Mouse (Mus musculus) stomach, postnatal 0 days (tissue): ENCODE results near the gene Rhobtb1. TPM values are rescaled to one million over a fixed set of nuclear protein-coding genes. Genes with fewer than 3 reads are reported as not detected.

ENCODE experiments used
- ATAC-seq: fragments of 200-750 bp; cut with Nextera tagmentation; 2 replicates; pipeline ENCODE4 v1.8.0; 2017; ENCODE audit not compliant: low FRiP score, low TSS enrichment
- DNase-seq: peaks from one replicate; pipeline ENCODE4 v3.0.0-alpha.2; 2016; ENCODE audit warnings: low spot score
- H3K27ac ChIP-seq: fragments of 300-500 bp; sonication (generic); replicated peaks from 2 replicates; pipeline ENCODE4 v1.5.1; 2014; ENCODE audit warnings: mild to moderate bottlenecking, control low read depth
- H3K27me3 ChIP-seq: fragments of 300-500 bp; sonication (generic); 2 replicates; pipeline ENCODE4 v1.6.1; 2014; ENCODE audit warnings: low read length; ENCODE audit not compliant: control insufficient read depth, insufficient read depth
- H3K36me3 ChIP-seq: fragments of 300-500 bp; sonication (generic); 2 replicates; pipeline ENCODE4 v1.6.1; 2014; ENCODE audit warnings: low read length, mixed read lengths; ENCODE audit not compliant: control insufficient read depth, insufficient read depth
- H3K4me1 ChIP-seq: fragments of 300-500 bp; sonication (generic); replicated peaks from 2 replicates; pipeline ENCODE4 v1.6.1; 2014; ENCODE audit warnings: antibody characterized with exemption; ENCODE audit not compliant: control insufficient read depth, insufficient read depth
- H3K4me2 ChIP-seq: fragments of 300-500 bp; sonication (generic); replicated peaks from 2 replicates; pipeline ENCODE4 v1.6.1; 2014; ENCODE audit warnings: low read depth, mild to moderate bottlenecking, control low read depth, moderate library complexity
- H3K4me3 ChIP-seq: fragments of 300-500 bp; sonication (generic); 2 replicates; pipeline ENCODE4 v1.5.1; 2014; ENCODE audit warnings: low read depth, low read length, control low read depth
- H3K9ac ChIP-seq: fragments of 300-500 bp; sonication (generic); 2 replicates; pipeline ENCODE4 v1.6.1; 2014; ENCODE audit warnings: mild to moderate bottlenecking, low read length, control low read depth, mixed read lengths
- H3K9me3 ChIP-seq: fragments of 300-500 bp; sonication (generic); 2 replicates; pipeline ENCODE4 v1.6.1; 2016; ENCODE audit warnings: low read length; ENCODE audit not compliant: control insufficient read depth
- CTCF ChIP-seq: IDR thresholded peaks from 2 replicates; pipeline ENCODE4 v1.5.1; 2016; ENCODE audit warnings: antibody characterized with exemption, low read depth, mild to moderate bottlenecking, moderate library complexity
- EP300 ChIP-seq: optimal IDR thresholded peaks from 2 replicates; pipeline ENCODE3; 2016; ENCODE audit warnings: antibody characterized with exemption
- WGBS: fragments of 180-500 bp; shearing (Covaris S2); extraction: QIAGEN DNeasy Blood & Tissue Kit; methylation state at CpG from one replicate; pipeline ENCODE4 v1.1.7; 2014; 5-methylcytosine and 5-hydroxymethylcytosine counted together
- polyA plus RNA-seq: library from polyadenylated mRNA; unstranded; fragments of >200 nt; fragmentation: Nextera tagmentation; extraction: Ambion mirVana; gene quantifications from 2 replicates; pipeline ENCODE4 v1.2.1, GENCODE M21; 2015

The Rhobtb1 gene
- polyA plus RNA-seq, 1 experiment from 2014 or later = 34.4 TPM

DNA sequence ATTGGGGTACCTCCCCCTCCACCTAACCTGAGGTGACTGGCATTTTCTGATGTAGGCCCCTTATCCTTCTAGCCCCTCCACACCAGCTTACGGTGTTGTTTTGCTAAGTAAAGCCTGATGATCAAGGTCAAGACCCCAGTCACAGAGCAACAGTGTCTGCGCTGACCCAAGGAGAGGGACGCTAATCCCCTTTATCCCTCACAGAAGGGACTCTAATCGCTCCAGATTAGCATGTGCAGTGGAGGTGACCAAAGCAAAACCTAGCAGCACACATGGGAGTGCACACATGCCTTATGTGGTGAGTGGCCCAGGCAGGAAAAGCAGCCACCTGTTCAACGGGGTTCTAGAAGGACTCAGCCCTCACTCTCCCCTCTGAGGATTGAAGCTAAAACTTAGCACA, 123.0 kb downstream of the Rhobtb1 start:
- ATAC-seq (no peak), DNase-seq (no peak)
- H3K27ac ChIP-seq = no peak overlapping the region
- H3K4me3 ChIP-seq = no peak overlapping the region
- H3K9me3 ChIP-seq = no peaks in the 10 kb centered on the region
- H3K27me3 ChIP-seq = no peaks in the 10 kb centered on the region
- peaks cover 29% of the 10 kb centered on the region for H3K36me3 ChIP-seq
- WGBS = 66% methylated on average over 5 of the region's 5 CpGs
- no peak for TF ChIP-seq CTCF
- no peak for TF ChIP-seq EP300
- no peaks in the 10 kb centered on the region for H3K4me1 ChIP-seq
- no peak overlapping the region for H3K9ac ChIP-seq
- no peak overlapping the region for H3K4me2 ChIP-seq

DNA sequence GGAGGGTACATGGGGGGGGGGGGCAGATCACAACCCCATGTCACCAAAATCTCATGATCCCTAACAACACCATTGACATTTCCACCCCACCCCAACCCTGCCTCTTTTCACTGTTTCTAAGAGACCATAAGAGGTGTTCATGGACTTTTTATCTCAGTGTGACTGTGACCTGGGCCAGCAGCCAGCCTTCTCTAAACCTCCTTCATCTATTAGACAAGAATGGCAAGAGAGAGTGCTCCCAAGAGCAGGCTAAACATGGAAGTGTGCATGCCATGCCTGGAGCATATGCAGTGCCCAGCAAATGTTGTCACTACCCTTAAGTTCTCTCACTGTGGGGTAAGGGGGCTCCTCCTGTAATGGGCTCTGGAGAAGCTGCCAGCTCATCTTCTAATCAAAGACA, 123.5 kb downstream of the Rhobtb1 start:
- TF ChIP-seq CTCF (no peak), EP300 (no peak)
- ATAC-seq = no peak
- DNase-seq = no peak
- Histone ChIP-seq H3K27me3 (no peaks in the 10 kb centered on the region), H3K4me3 (no peak overlapping the region), H3K4me2 (no peak overlapping the region), H3K9ac (no peak overlapping the region), H3K4me1 (no peaks in the 10 kb centered on the region), H3K27ac (no peak overlapping the region), H3K36me3 (peaks cover 33% of the 10 kb centered on the region), H3K9me3 (no peaks in the 10 kb centered on the region)

DNA sequence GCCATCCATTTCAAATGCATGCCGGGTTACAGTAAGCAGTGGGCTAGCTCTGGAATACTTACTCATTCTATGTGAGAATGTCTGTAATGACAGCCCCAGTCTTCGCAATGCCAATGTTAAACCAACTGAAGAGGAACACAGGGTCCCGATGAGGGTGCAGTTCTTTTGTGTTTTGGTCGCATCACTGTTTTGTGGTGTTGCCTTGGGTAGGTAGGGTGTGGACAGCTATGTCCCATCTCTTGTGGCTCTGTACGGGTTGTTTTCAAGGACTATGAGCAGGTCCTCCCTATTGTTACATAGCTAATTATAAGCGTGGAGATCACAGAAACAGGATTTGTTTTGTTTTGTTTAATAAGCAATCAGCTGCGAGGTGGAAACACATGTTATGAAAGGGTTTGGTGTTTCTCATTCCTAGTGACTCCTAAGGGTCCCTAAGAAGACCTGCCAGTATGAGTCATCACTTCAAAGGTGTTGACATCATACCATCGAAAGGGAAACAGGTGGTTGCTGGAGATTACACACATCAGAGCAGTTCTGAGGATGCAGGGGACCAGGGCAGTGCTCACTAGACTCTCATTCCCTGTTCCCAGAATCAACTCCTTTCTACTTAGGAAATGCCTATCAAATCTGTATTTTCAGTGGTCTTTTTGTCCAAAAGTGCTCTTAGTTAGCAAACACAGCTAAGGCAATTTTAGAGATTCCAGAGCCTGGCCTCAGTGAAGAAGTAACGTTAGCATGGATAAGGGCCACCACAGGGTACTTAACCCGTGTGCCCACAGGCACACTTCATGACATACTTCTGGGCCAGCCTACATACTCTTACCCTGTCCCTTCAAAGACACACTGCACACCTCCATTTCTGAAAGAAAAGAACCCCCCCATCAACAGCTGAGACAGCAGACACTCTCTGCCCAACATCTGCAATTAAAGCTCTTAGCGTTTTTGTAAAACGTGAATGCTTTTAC, 124.9 kb downstream of the Rhobtb1 start:
- no peak overlapping the region for H3K27ac ChIP-seq
- H3K9me3 ChIP-seq = no peaks in the 10 kb centered on the region
- H3K36me3 ChIP-seq = peaks cover 28% of the 10 kb centered on the region
- DNase-seq = no peak
- H3K4me2 ChIP-seq = no peak overlapping the region
- 88% methylated on average over 12 of the region's 12 CpGs for WGBS
- H3K27me3 ChIP-seq = no peaks in the 10 kb centered on the region
- no peaks in the 10 kb centered on the region for H3K4me1 ChIP-seq
- no peak for ATAC-seq
- no peak overlapping the region for H3K4me3 ChIP-seq
- H3K9ac ChIP-seq = no peak overlapping the region
- TF ChIP-seq CTCF (no peak), EP300 (no peak)

GRCm38 (mm10) chr10:69276920-69277435, 125.7 kb downstream of the Rhobtb1 start:
- ATAC-seq (no peak), DNase-seq (no peak)

DNA sequence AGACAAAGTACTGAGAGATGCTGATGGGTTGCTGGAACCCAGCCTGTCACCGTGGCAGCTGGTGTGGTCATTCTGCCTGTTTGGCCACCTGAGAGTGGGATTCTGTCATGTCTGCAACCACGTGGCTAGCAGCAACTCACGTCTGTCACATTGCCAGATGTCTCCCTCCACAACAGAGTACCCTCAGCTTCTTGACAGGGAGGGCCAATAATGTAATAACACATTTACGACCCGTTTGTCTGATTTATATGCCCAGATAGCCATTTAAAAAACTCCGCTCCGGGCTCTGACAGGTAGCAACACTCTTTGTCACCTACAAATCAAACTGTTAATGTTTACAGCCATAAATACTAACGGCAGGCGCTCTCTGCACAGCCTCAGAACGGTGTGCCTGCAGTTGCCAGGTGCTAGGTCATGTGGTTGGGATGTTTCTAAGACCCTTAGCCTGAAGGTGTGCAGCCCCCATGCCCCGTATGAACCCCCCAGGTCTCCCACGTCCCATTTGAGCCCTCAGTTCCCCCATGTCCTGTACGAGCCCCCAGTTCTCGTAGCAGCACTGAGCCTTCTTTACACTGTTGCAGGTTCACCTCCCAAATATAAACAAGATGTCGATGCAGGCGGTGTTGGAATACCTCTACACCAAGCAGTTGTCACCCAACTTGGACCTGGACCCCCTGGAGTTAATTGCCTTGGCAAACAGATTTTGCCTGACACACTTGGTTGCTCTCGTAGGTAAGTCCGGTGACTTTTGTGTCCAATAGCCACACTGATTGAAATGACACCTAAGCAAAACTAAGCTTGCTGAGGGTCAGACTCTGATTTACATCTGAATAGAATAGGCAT, 127.8 kb downstream of the Rhobtb1 start:
- TF ChIP-seq EP300 = no peak
- TF ChIP-seq CTCF = no peak
- no peak for ATAC-seq
- Histone ChIP-seq H3K4me3 (no peak overlapping the region), H3K36me3 (peaks cover 24% of the 10 kb centered on the region), H3K9me3 (no peaks in the 10 kb centered on the region), H3K27ac (no peak overlapping the region), H3K27me3 (no peaks in the 10 kb centered on the region), H3K9ac (no peak overlapping the region), H3K4me1 (no peaks in the 10 kb centered on the region), H3K4me2 (no peak overlapping the region)
- 68% methylated on average over 18 of the region's 18 CpGs for WGBS
- no peak for DNase-seq

More at GRCm38 (mm10) chr10:69276920-69277435, 125.7 kb downstream of the Rhobtb1 start:
- Histone ChIP-seq H3K27ac (no peak overlapping the region), H3K4me1 (no peaks in the 10 kb centered on the region), H3K9ac (no peak overlapping the region), H3K27me3 (no peaks in the 10 kb centered on the region), H3K36me3 (peaks cover 32% of the 10 kb centered on the region), H3K4me3 (no peak overlapping the region), H3K4me2 (no peak overlapping the region), H3K9me3 (no peaks in the 10 kb centered on the region)
- 82% methylated on average over 9 of the region's 9 CpGs for WGBS
- TF ChIP-seq CTCF (no peak), EP300 (no peak)
